Mouse (Mus musculus): ENCODE results near the gene Gm5129. TPM values are rescaled to one million over a fixed set of nuclear protein-coding genes. Genes with fewer than 3 reads are reported as not detected.

Gm5129 gene
- polyA plus RNA-seq, 1 experiment from 2014 or later = not detected

DNA sequence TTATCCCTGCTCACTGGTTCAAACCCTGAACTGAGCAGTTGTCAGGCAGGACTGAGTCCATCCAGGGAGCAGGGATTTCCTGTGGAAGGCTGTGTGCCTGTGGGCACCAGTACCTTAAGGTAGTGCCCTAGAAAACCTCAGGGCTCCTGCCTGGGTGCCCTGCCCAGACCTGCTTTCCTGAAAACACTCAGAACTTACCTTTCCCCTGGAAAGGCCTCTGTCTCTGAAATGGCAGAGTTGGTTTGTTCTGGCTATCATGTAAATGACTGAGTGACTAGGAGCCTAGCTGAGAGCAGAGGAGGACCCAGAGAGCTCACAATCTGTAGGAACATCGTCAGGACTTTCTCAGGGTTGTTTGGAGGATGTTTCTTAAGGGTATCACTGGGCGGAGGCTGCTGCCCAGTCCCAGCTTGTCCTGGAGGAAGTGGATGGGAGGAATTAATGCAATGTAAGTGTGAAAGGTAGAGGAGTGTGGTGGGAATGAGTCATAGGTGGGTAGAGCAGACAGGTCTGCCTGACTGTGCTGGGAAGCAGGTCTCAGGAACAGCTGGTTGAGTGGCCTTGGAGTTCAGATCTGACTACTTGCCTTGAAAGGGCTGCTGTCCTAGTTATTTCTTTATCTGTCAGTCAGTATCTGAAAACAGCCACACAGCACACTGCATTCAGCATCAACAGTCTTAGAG, 36.1 kb downstream of the Gm5129 start:
- Histone ChIP-seq H3K36me3 (ENCODE audit: control insufficient read depth, insufficient read depth, low read length) (no peaks in the 10 kb centered on the region), H3K9me3 (replicated peaks; ENCODE audit: control insufficient read depth, low read length, poor library complexity, severe bottlenecking) (no peaks in the 10 kb centered on the region), H3K4me2 (ENCODE audit: low read length) (no peak overlapping the region), H3K4me1 (ENCODE audit: control insufficient read depth, insufficient read depth, low read length) (no peaks in the 10 kb centered on the region), H3K27me3 (ENCODE audit: control insufficient read depth, insufficient read depth, low read depth, low read length) (no peaks in the 10 kb centered on the region), H3K9ac (ENCODE audit: low read depth, low read length) (no peak overlapping the region), H3K27ac (ENCODE audit: low read length) (no peak overlapping the region), H3K4me3 (ENCODE audit: low read depth, low read length) (no peak overlapping the region)
- ATAC-seq = no peak
- 92% methylated on average over 2 of the region's 2 CpGs for WGBS

DNA sequence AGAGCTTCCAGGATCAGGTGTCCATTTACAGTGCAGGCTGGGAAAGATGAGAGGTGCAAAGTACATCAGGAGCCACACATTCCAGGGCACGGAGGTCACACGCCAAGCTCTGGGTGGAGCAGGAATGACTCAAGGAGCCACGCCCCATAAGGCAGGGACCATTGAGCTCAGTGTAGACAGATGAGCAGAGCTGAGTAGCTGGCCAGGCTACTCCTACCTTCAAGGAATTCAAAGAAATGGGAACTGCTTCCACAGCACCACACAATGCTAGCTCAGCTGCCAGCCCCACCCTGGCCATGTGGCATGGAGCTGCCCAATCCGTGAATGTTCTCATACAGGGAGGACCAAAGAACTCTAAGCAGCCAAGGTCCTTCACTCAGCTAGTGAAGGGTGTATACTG, 37.2 kb downstream of the Gm5129 start:
- Histone ChIP-seq H3K9me3 (replicated peaks; ENCODE audit: control insufficient read depth, low read length, poor library complexity, severe bottlenecking) (no peaks in the 10 kb centered on the region), H3K9ac (ENCODE audit: low read depth, low read length) (no peak overlapping the region), H3K27ac (ENCODE audit: low read length) (no peak overlapping the region), H3K36me3 (ENCODE audit: control insufficient read depth, insufficient read depth, low read length) (no peaks in the 10 kb centered on the region), H3K4me3 (ENCODE audit: low read depth, low read length) (no peak overlapping the region), H3K4me2 (ENCODE audit: low read length) (no peak overlapping the region), H3K4me1 (ENCODE audit: control insufficient read depth, insufficient read depth, low read length) (no peaks in the 10 kb centered on the region), H3K27me3 (ENCODE audit: control insufficient read depth, insufficient read depth, low read depth, low read length) (no peaks in the 10 kb centered on the region)
- no peak for ATAC-seq
- WGBS = 95% methylated on average over 4 of the region's 4 CpGs

DNA sequence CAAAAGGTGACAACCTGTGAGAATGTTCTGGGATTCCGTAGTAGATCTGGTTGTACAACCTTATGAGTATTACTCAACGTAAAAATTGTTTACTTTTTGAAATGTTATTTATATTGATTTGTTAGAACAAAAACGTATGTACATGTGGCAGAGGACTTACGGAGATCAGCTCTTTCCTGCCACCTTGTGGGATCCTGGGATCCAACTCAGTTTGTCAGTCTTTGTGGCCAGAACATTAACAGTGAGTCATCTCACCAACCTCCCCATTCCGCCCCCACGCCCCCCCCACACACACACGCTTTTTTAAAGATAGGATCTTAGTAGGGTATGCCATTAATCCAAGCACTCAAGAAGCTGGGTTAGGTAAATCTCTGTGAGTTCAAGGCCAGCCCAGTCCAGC, 47.4 kb downstream of the Gm5129 start:
- no peak overlapping the region for H3K4me3 ChIP-seq (ENCODE audit: low read depth, low read length)
- 61% methylated on average over 7 of the region's 7 CpGs for WGBS

DNA sequence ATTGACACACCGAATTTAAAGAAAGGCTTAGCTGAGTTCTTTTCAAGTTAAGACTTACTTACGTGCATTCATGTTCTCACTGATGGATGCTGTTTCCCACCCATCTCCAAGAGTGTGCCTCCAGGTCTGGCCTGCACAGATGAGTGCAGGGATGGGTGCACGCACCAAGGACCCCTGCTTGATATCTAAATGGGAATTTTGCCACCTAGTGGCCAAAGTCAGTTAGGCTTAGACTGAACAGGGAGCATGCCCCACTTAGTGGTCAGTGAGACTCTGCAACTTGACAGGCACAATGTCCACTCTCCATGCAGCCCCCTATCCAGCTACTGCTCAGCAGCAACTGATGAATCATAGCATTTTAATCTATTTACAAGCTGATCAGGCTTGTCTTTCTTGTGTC, 48.1 kb downstream of the Gm5129 start:
- H3K36me3 ChIP-seq (ENCODE audit: control insufficient read depth, insufficient read depth, low read length) = no peaks in the 10 kb centered on the region
- 61% methylated on average over 3 of the region's 3 CpGs for WGBS
- no peak overlapping the region for H3K4me2 ChIP-seq (ENCODE audit: low read length)
- H3K9me3 ChIP-seq (replicated peaks; ENCODE audit: control insufficient read depth, low read length, poor library complexity, severe bottlenecking) = no peaks in the 10 kb centered on the region
- no peak overlapping the region for H3K27ac ChIP-seq (ENCODE audit: low read length)
- no peak overlapping the region for H3K9ac ChIP-seq (ENCODE audit: low read depth, low read length)
- no peak overlapping the region for H3K4me3 ChIP-seq (ENCODE audit: low read depth, low read length)
- H3K4me1 ChIP-seq (ENCODE audit: control insufficient read depth, insufficient read depth, low read length) = no peaks in the 10 kb centered on the region
- peak; percentile 66; the same call in 1 of the 2 replicates for ATAC-seq
- no peaks in the 10 kb centered on the region for H3K27me3 ChIP-seq (ENCODE audit: control insufficient read depth, insufficient read depth, low read depth, low read length)

More for the DNA sequence above, 47.4 kb downstream of the Gm5129 start:
- no peak overlapping the region for H3K27ac ChIP-seq (ENCODE audit: low read length)
- H3K9ac ChIP-seq (ENCODE audit: low read depth, low read length) = no peak overlapping the region
- no peak for ATAC-seq
- H3K4me1 ChIP-seq (ENCODE audit: control insufficient read depth, insufficient read depth, low read length) = no peaks in the 10 kb centered on the region
- no peaks in the 10 kb centered on the region for H3K36me3 ChIP-seq (ENCODE audit: control insufficient read depth, insufficient read depth, low read length)
- H3K4me2 ChIP-seq (ENCODE audit: low read length) = no peak overlapping the region
- no peaks in the 10 kb centered on the region for H3K27me3 ChIP-seq (ENCODE audit: control insufficient read depth, insufficient read depth, low read depth, low read length)
- H3K9me3 ChIP-seq (replicated peaks; ENCODE audit: control insufficient read depth, low read length, poor library complexity, severe bottlenecking) = no peaks in the 10 kb centered on the region

Other genes starting within 250 kb of the Gm5129 start
- gene Ube3c, start 166.7 kb downstream of the Gm5129 start, polyA plus RNA-seq (2015; fragmentation: Nextera tagmentation; extraction: Ambion mirVana) = 31.4 and 37.2 TPM in 2 replicates
- gene Dnajb6, start 248 bp downstream of the Gm5129 start, polyA plus RNA-seq (2015; fragmentation: Nextera tagmentation; extraction: Ambion mirVana) = 359 and 368 TPM in 2 replicates

All from midbrain, embryonic 16.5 days (tissue).